Mouse (Mus musculus) macrophage (primary cell): Measurements from ENCODE around the gene Macrod2. TPM values are rescaled to one million over a fixed set of nuclear protein-coding genes. Genes with fewer than 3 reads are reported as not detected.

Experiments
- H3K27ac ChIP-seq: fragments of 350-480 bp; formaldehyde crosslinking; 2 replicates; pipeline ENCODE4 v1.9.0; 2021
- H3K36me3 ChIP-seq: fragments of 350-480 bp; formaldehyde crosslinking; 2 replicates; pipeline ENCODE4 v1.9.0; 2021; ENCODE audit errors: inconsistent target
- H3K4me3 ChIP-seq: fragments of 350-480 bp; formaldehyde crosslinking; 2 replicates; pipeline ENCODE4 v1.9.0; 2021; ENCODE audit errors: inconsistent target
- H3K79me2 ChIP-seq: fragments of 350-480 bp; formaldehyde crosslinking; 2 replicates; pipeline ENCODE4 v1.9.0; 2021; ENCODE audit errors: inconsistent target
- WGBS: methylation state at CpG from one replicate; pipeline ENCODE4 v1.1.7; 2026; ENCODE audit warnings: inconsistent platforms; ENCODE audit not compliant: missing documents; 5-methylcytosine and 5-hydroxymethylcytosine counted together
- polyA plus RNA-seq: library from polyadenylated mRNA; stranded (reverse); fragments of 250-400 nt; gene quantifications from 3 replicates; pipeline ENCODE4 v1.2.4, GENCODE M21; 2018; ENCODE audit warnings: inconsistent platforms

The Macrod2 gene
- polyA plus RNA-seq, 1 experiment from 2014 or later = 0.59 TPM

- 97% methylated on average over 11 of the region's 11 CpGs for WGBS
- Histone ChIP-seq H3K36me3 (no peaks in the 10 kb centered on the region), H3K4me3 (no peak overlapping the region), H3K79me2 (no peaks in the 10 kb centered on the region), H3K27ac (no peak overlapping the region)
Observed at GRCm38 (mm10) chr2:140773456-140773855, 378.3 kb downstream of the Macrod2 start.

GRCm38 (mm10) chr2:140774808-140775370 lies 379.8 kb downstream of the Macrod2 start:
- WGBS = 97% methylated on average over 4 of the region's 4 CpGs
- no peaks in the 10 kb centered on the region for H3K36me3 ChIP-seq

GRCm38 (mm10) chr2:140775448-140776101 lies 380.5 kb downstream of the Macrod2 start:
- WGBS = 96% methylated on average over 8 of the region's 8 CpGs

More at GRCm38 (mm10) chr2:140774808-140775370, 379.8 kb downstream of the Macrod2 start:
- Histone ChIP-seq H3K4me3 (no peak overlapping the region), H3K79me2 (no peaks in the 10 kb centered on the region), H3K27ac (no peak overlapping the region)

GRCm38 (mm10) chr2:140778212-140778611 lies 383.1 kb downstream of the Macrod2 start:
- H3K79me2 ChIP-seq = no peaks in the 10 kb centered on the region
- 17% methylated on average over 13 of the region's 13 CpGs for WGBS
- H3K4me3 ChIP-seq = peak overlapping the region; percentile 14
- no peaks in the 10 kb centered on the region for H3K36me3 ChIP-seq
- H3K27ac ChIP-seq = peak overlapping the region; percentile 40

More at GRCm38 (mm10) chr2:140775448-140776101, 380.5 kb downstream of the Macrod2 start:
- no peak overlapping the region for H3K27ac ChIP-seq
- H3K79me2 ChIP-seq = no peaks in the 10 kb centered on the region
- H3K36me3 ChIP-seq = no peaks in the 10 kb centered on the region
- no peak overlapping the region for H3K4me3 ChIP-seq

GRCm38 (mm10) chr2:140783041-140783440 lies 387.9 kb downstream of the Macrod2 start:
- H3K27ac ChIP-seq = no peak overlapping the region
- H3K79me2 ChIP-seq = no peaks in the 10 kb centered on the region
- H3K4me3 ChIP-seq = no peak overlapping the region
- H3K36me3 ChIP-seq = no peaks in the 10 kb centered on the region
- 92% methylated on average over 1 of the region's 1 CpGs for WGBS

GRCm38 (mm10) chr2:140784626-140785025 lies 389.5 kb downstream of the Macrod2 start:
- Histone ChIP-seq H3K27ac (peak overlapping the region; percentile 48), H3K79me2 (no peaks in the 10 kb centered on the region)
- whole genome bisulfite sequencing = 0% methylated on average over 2 of the region's 2 CpGs

GRCm38 (mm10) chr2:140790363-140790762 lies 395.3 kb downstream of the Macrod2 start:
- 15% methylated on average over 5 of the region's 5 CpGs for WGBS
- Histone ChIP-seq H3K36me3 (no peaks in the 10 kb centered on the region), H3K4me3 (no peak overlapping the region), H3K27ac (peak overlapping the region; percentile 22), H3K79me2 (no peaks in the 10 kb centered on the region)

More at GRCm38 (mm10) chr2:140784626-140785025, 389.5 kb downstream of the Macrod2 start:
- H3K36me3 ChIP-seq = no peaks in the 10 kb centered on the region
- no peak overlapping the region for H3K4me3 ChIP-seq

- Histone ChIP-seq H3K36me3 (no peaks in the 10 kb centered on the region), H3K79me2 (no peaks in the 10 kb centered on the region), H3K4me3 (no peak overlapping the region), H3K27ac (peak overlapping the region; percentile 52)
- WGBS = 7% methylated on average over 4 of the region's 4 CpGs
Observed at GRCm38 (mm10) chr2:140793886-140794608, 398.9 kb downstream of the Macrod2 start.

GRCm38 (mm10) chr2:140811693-140812092 lies 416.6 kb downstream of the Macrod2 start:
- no peaks in the 10 kb centered on the region for H3K36me3 ChIP-seq
- no peaks in the 10 kb centered on the region for H3K79me2 ChIP-seq
- H3K4me3 ChIP-seq = no peak overlapping the region
- WGBS = 98% methylated on average over 4 of the region's 4 CpGs
- H3K27ac ChIP-seq = no peak overlapping the region

- no peak overlapping the region for H3K4me3 ChIP-seq
- WGBS = 12% methylated on average over 2 of the region's 2 CpGs
- no peaks in the 10 kb centered on the region for H3K79me2 ChIP-seq
- no peak overlapping the region for H3K27ac ChIP-seq
- no peaks in the 10 kb centered on the region for H3K36me3 ChIP-seq
Observed at GRCm38 (mm10) chr2:140819391-140820120, 424.4 kb downstream of the Macrod2 start.

GRCm38 (mm10) chr2:140822378-140822777 lies 427.3 kb downstream of the Macrod2 start:
- Histone ChIP-seq H3K79me2 (no peaks in the 10 kb centered on the region), H3K36me3 (no peaks in the 10 kb centered on the region), H3K4me3 (no peak overlapping the region), H3K27ac (no peak overlapping the region)
- WGBS = 91% methylated on average over 3 of the region's 3 CpGs

- Histone ChIP-seq H3K79me2 (no peaks in the 10 kb centered on the region), H3K4me3 (no peak overlapping the region), H3K27ac (no peak overlapping the region), H3K36me3 (no peaks in the 10 kb centered on the region)
- WGBS = 47% methylated on average over 2 of the region's 2 CpGs
Observed at GRCm38 (mm10) chr2:140826241-140826640, 431.1 kb downstream of the Macrod2 start.

- Histone ChIP-seq H3K27ac (no peak overlapping the region), H3K4me3 (no peak overlapping the region), H3K36me3 (no peaks in the 10 kb centered on the region), H3K79me2 (no peaks in the 10 kb centered on the region)
- WGBS = 96% methylated on average over 5 of the region's 5 CpGs
Observed at GRCm38 (mm10) chr2:140828859-140829258, 433.8 kb downstream of the Macrod2 start.

- Histone ChIP-seq H3K79me2 (no peaks in the 10 kb centered on the region), H3K4me3 (no peak overlapping the region), H3K27ac (no peak overlapping the region), H3K36me3 (no peaks in the 10 kb centered on the region)
- 83% methylated on average over 3 of the region's 3 CpGs for WGBS
Observed at GRCm38 (mm10) chr2:140830086-140830485, 435.0 kb downstream of the Macrod2 start.
